Mouse (Mus musculus) heart, postnatal 0 days (tissue): ENCODE measurements around the gene Supt4a. TPM values are rescaled to one million over a fixed set of nuclear protein-coding genes. Genes with fewer than 3 reads are reported as not detected.
A peak's percentile ranks its signal among the peaks of the same experiment; 100 is the strongest.

Experiments used
- ATAC-seq: fragments of 200-750 bp; cut with Nextera tagmentation; 2 replicates; pipeline ENCODE4 v1.8.0; 2017; ENCODE audit warnings: low read depth, moderate number of reproducible peaks, moderate library complexity; ENCODE audit not compliant: insufficient read depth
- DNase-seq: peaks from one replicate; pipeline ENCODE4 v3.0.0-alpha.2; 2016; ENCODE audit warnings: low spot score
- H3K27ac ChIP-seq: fragments of 300-500 bp; sonication (generic); 2 replicates; pipeline ENCODE4 v1.5.1; 2014; ENCODE audit warnings: low read depth, mild to moderate bottlenecking
- H3K27me3 ChIP-seq: fragments of 300-500 bp; sonication (generic); 2 replicates; pipeline ENCODE4 v1.6.1; 2014; ENCODE audit warnings: low read length, mixed read lengths; ENCODE audit not compliant: control insufficient read depth, insufficient read depth
- H3K36me3 ChIP-seq: fragments of 300-500 bp; sonication (generic); replicated peaks from 2 replicates; pipeline ENCODE4 v1.6.1; 2014; ENCODE audit warnings: low read length, mixed read lengths; ENCODE audit not compliant: control insufficient read depth, insufficient read depth
- H3K4me1 ChIP-seq: fragments of 300-500 bp; sonication (generic); 2 replicates; pipeline ENCODE4 v1.6.1; 2014; ENCODE audit warnings: antibody characterized with exemption; ENCODE audit not compliant: control insufficient read depth, insufficient read depth
- H3K4me2 ChIP-seq: fragments of 300-500 bp; sonication (generic); 2 replicates; pipeline ENCODE4 v1.6.1; 2014; ENCODE audit warnings: low read depth, mild to moderate bottlenecking, low read length, moderate library complexity
- H3K4me3 ChIP-seq: fragments of 300-500 bp; sonication (generic); 2 replicates; pipeline ENCODE4 v1.5.1; 2014; ENCODE audit warnings: low read depth, low read length
- H3K9ac ChIP-seq: fragments of 300-500 bp; sonication (generic); replicated peaks from 2 replicates; pipeline ENCODE4 v1.6.1; 2014; ENCODE audit warnings: low read depth, low read length, mixed read lengths
- H3K9me3 ChIP-seq: fragments of 300-500 bp; sonication (generic); replicated peaks from 2 replicates; pipeline ENCODE4 v1.6.1; 2016; ENCODE audit warnings: low read length; ENCODE audit not compliant: control insufficient read depth
- CTCF ChIP-seq: IDR thresholded peaks from 2 replicates; pipeline ENCODE4 v1.5.1; 2016; ENCODE audit warnings: antibody characterized with exemption, control low read depth, low read depth
- EP300 ChIP-seq: IDR thresholded peaks from 2 replicates; pipeline ENCODE4 v1.6.1; 2016; ENCODE audit warnings: antibody characterized with exemption, low read depth
- WGBS: fragments of 180-500 bp; shearing (Covaris S2); extraction: QIAGEN DNeasy Blood & Tissue Kit; methylation state at CpG from one replicate; pipeline ENCODE4 v1.1.7; 2014; 5-methylcytosine and 5-hydroxymethylcytosine counted together
- polyA plus RNA-seq: library from polyadenylated mRNA; unstranded; fragments of >200 nt; fragmentation: Nextera tagmentation; extraction: Ambion mirVana; gene quantifications from 2 replicates; pipeline ENCODE4 v1.2.1, GENCODE M21; 2015
- total RNA-seq: library from RNA; depleted of rRNA; stranded (reverse); fragments of >200 nt; gene quantifications from 2 replicates; pipeline ENCODE4 v1.2.3, GENCODE M21; 2014; ENCODE audit warnings: low replicate concordance

Gene Supt4a
- total and polyA plus RNA-seq, 2 experiments from 2014 or later = 50.3 to 101 TPM

DNA sequence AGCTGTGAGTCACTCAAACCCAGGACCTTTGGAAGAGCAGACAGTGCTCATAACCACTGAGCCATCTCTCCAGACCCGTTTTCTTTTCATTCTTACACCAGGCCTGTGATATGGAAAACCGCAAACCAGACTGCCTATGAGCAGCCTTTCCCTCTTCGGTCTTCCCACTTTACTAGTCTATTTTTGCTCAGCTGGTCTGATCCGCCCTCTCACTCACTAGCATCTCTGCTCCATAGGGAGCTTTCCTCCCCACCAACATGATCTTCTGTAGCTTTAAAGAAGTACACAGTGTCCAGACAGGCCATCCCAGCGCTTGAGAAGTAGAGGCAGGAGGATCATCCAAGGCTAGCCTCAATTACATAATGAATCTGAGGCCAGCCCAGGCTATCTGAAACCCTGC lies 28.4 kb upstream of the Supt4a start:
- WGBS = 60% methylated on average over 5 of the region's 5 CpGs
- H3K9ac ChIP-seq = no peak overlapping the region
- H3K4me1 ChIP-seq = peaks cover 6% of the 10 kb centered on the region; the same call in 1 of the 2 replicates
- no peak overlapping the region for H3K4me2 ChIP-seq
- ATAC-seq (no peak), DNase-seq (no peak)
- H3K4me3 ChIP-seq = no peak overlapping the region
- no peaks in the 10 kb centered on the region for H3K36me3 ChIP-seq
- no peak for TF ChIP-seq EP300
- no peak for TF ChIP-seq CTCF
- H3K9me3 ChIP-seq = no peaks in the 10 kb centered on the region
- H3K27ac ChIP-seq = no peak overlapping the region
- H3K27me3 ChIP-seq = peaks cover 13% of the 10 kb centered on the region; the same call in 1 of the 2 replicates

DNA sequence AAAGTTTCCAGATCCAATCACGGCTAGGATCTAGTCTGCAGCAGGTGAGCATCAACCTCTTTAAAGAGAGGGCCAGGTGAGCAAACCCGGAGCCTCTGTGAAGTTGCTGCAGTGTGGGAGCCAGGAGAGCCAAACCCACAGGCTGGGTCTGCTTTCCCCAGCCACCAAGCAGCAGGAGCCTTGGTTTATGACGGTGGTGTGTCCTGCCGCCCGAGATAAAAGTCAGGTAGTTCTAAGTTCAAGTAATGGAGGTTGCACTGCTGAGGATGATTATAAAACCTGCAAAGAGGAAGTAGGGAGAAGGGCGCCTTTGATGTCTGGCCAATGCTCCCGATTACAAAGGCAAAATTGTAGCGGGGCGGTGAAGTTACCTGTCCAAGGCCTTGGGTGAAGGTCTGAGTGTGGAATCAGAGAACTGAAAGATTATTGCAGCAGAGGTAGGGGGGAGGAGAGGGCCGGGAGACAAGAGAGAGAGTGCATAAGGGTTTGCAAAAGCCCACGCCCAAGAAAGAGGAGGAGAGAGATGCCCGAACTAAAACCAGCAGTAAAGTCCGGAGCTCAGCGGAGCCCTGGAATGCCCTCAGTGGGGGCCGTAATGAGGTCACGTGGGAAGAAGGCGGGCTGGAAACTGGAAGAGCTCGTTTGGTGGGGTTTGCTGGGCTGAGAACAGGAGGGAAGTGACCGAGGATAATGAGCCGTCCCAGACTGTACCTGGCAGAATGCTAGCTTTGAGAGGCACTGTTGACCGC lies 27.7 kb upstream of the Supt4a start:
- no peaks in the 10 kb centered on the region for H3K9me3 ChIP-seq
- TF ChIP-seq EP300 (no peak), CTCF (no peak)
- ATAC-seq (0 out of 2 replicates have a peak, but pooled peaks have one; percentile 41), DNase-seq (peak; percentile 16)
- 11% methylated on average over 21 of the region's 21 CpGs for WGBS
- H3K36me3 ChIP-seq = no peaks in the 10 kb centered on the region
- H3K4me2 ChIP-seq = peak overlapping the region; percentile 53
- no peak overlapping the region for H3K9ac ChIP-seq
- peaks cover 6% of the 10 kb centered on the region; the same call in 1 of the 2 replicates for H3K4me1 ChIP-seq
- peaks cover 13% of the 10 kb centered on the region; the same call in 1 of the 2 replicates for H3K27me3 ChIP-seq
- H3K27ac ChIP-seq = no peak overlapping the region
- H3K4me3 ChIP-seq = peak overlapping the region; percentile 19

DNA sequence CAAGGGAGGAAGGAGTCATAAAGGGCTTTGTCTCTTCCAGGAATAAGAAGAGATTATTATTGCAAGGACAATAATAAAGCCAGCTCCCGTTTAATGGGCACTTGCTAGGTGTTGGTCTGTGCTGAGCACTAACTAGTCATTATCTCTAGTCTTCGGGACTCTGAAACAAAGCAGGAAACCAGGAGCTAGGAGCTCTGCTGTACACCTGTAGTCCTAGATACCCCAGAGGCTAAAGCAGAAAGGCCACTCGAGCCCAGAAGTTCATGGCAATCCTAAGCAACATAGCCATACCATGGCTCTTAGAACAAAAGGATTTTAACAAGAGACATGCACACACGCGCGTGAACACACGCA lies 27.1 kb upstream of the Supt4a start:
- Histone ChIP-seq H3K36me3 (no peaks in the 10 kb centered on the region), H3K4me3 (peak overlapping the region; percentile 19)
- WGBS = 47% methylated on average over 7 of the region's 7 CpGs

DNA sequence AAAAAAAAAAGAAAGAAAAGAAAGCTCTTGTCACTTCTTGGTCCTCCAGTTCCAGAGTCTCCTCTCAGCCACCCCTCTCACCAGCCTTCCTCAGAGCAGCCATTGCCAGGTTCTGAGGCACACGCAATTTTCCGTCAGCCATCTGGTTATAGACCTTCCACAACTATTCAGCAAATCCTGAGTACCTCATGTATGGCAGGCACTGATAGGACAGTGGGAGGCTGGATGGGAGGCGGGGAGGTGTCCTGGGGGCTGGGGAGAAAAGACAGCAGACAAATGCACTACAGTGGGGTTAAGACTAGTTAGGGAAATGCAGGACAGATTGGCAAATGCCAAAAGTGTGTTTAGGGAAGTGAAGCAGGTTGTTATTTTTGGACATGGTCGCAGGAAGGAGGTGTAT lies 25.2 kb upstream of the Supt4a start:
- Histone ChIP-seq H3K36me3 (no peaks in the 10 kb centered on the region), H3K4me1 (peaks cover 6% of the 10 kb centered on the region; the same call in 1 of the 2 replicates), H3K9me3 (no peaks in the 10 kb centered on the region), H3K4me3 (no peak overlapping the region), H3K9ac (no peak overlapping the region), H3K27me3 (peaks cover 13% of the 10 kb centered on the region; the same call in 1 of the 2 replicates), H3K4me2 (no peak overlapping the region), H3K27ac (no peak overlapping the region)
- TF ChIP-seq CTCF = no peak
- no peak for TF ChIP-seq EP300
- 58% methylated on average over 4 of the region's 4 CpGs for WGBS
- DNase-seq (no peak), ATAC-seq (no peak)

More for the DNA sequence above, 27.1 kb upstream of the Supt4a start:
- no peak overlapping the region for H3K9ac ChIP-seq
- H3K4me2 ChIP-seq = peak overlapping the region; percentile 53
- peaks cover 13% of the 10 kb centered on the region; the same call in 1 of the 2 replicates for H3K27me3 ChIP-seq
- peaks cover 6% of the 10 kb centered on the region; the same call in 1 of the 2 replicates for H3K4me1 ChIP-seq
- no peak for DNase-seq
- no peak overlapping the region for H3K27ac ChIP-seq
- TF ChIP-seq CTCF (no peak), EP300 (no peak)
- ATAC-seq = no peak
- H3K9me3 ChIP-seq = no peaks in the 10 kb centered on the region

DNA sequence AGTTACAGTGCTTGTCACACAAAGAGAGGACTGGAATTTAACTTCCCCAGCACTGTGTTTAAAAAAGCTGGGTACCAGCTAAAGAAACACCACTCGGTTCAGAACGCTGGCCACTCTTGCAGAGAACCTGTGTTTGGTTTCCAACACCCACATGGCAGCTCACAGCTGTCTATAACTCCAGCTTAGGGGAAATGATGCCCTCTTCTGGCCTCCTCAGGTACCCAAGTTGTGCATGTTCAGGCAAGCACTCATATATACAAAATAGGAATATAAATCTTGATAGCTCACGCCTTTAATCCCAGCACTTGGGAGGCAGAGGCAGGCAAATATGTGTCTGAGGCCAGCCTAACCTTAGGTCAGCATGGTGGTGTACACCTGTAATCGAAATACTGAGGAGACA lies 21.4 kb upstream of the Supt4a start:
- no peaks in the 10 kb centered on the region for H3K9me3 ChIP-seq
- TF ChIP-seq EP300 (no peak), CTCF (no peak)
- H3K27me3 ChIP-seq = peaks cover 1% of the 10 kb centered on the region; the same call in 1 of the 2 replicates
- no peaks in the 10 kb centered on the region for H3K36me3 ChIP-seq
- H3K4me3 ChIP-seq = no peak overlapping the region
- no peaks in the 10 kb centered on the region for H3K4me1 ChIP-seq
- H3K27ac ChIP-seq = no peak overlapping the region
- no peak overlapping the region for H3K4me2 ChIP-seq
- ATAC-seq (no peak), DNase-seq (no peak)
- 73% methylated on average over 4 of the region's 4 CpGs for WGBS
- H3K9ac ChIP-seq = no peak overlapping the region
